Mouse (Mus musculus) liver, embryonic 14.5 days (tissue): ENCODE measurements at regions not wholly inside any gene's neighbourhood (a gene's known extent, or its start where the extent isn't known, plus 50 kb on each side); places are given as distances from the start of the nearest gene placed in this dataset.

ENCODE experiments used
- CTCF ChIP-seq: IDR thresholded peaks from 2 replicates; pipeline ENCODE4 v1.5.1; 2016; ENCODE audit warnings: antibody characterized with exemption, low read depth, control low read depth
- EP300 ChIP-seq: IDR thresholded peaks from 2 replicates; pipeline ENCODE4 v1.6.1; 2016; ENCODE audit warnings: antibody characterized with exemption, low read depth

DNA sequence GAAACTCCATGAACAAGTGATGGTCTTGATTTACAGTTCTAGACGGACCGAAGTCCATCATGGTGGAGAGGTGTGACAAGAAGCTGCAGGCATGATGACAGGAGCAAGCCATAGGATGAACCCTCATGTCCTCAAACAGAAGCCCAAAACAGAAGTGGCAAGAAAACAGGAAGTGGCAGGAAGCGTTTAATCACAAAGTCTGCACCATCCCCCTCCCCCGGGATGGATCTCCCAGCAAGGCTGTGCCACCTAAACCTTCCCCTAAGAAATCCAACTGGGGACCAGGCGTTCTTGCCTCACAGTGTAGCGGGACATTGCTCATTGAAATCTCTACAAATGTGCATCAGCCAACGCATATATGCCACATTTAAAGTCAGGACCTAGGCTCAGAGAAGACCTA lies 474.3 kb upstream of the Pmfbp1 start:
- TF ChIP-seq CTCF: no peak
- no peak for TF ChIP-seq EP300
